Mouse (Mus musculus): ENCODE data around the gene Slc35e2. TPM values are rescaled to one million over a fixed set of nuclear protein-coding genes. Genes with fewer than 3 reads are reported as not detected.
"Not testable (repeated sequence)": the region's sequence is repeated elsewhere in the genome, so short reads cannot be mapped to it uniquely, and the experiment has no call there.

Slc35e2 gene
- polyA plus RNA-seq, 1 experiment from 2014 or later, result 16.5 TPM

DNA sequence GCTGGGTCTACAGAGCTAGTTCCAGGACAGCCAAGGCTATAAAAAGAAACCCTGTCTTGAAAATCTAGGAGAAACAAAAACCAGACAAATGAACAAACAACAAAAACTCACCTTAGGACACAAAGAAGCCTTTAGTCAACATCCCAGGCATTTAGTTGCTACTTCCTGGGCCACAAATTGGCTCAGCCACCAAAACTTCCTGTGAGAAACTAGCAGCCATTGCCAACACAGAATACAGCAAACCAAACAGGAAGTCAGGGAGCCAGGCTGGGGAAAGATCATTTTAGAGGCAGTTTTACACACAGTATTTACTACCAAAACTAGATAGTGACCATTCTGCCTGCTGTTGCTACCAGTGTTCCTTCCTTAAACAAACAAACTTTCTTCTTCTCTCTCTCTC is 65.7 kb downstream of the Slc35e2 start:
- DNase-seq (ENCODE audit: low spot score) (no peak), ATAC-seq (replicated peaks; ENCODE audit: low FRiP score) (no peak)
- Histone ChIP-seq H3K36me3 (ENCODE audit: control insufficient read depth, insufficient read depth, low read length) (no peaks in the 10 kb centered on the region), H3K27ac (ENCODE audit: low read depth, low read length) (no peak overlapping the region), H3K4me3 (ENCODE audit: low read depth, low read length) (no peak overlapping the region), H3K9me3 (ENCODE audit: control insufficient read depth, low read length) (no peaks in the 10 kb centered on the region), H3K27me3 (ENCODE audit: control insufficient read depth, insufficient read depth, low read length) (no peaks in the 10 kb centered on the region), H3K4me2 (ENCODE audit: low read depth, low read length, severe bottlenecking) (no peak overlapping the region), H3K4me1 (replicated peaks; ENCODE audit: control insufficient read depth, insufficient read depth, low read length) (no peaks in the 10 kb centered on the region; the same call in 1 of the 2 replicates), H3K9ac (ENCODE audit: low read length) (no peak overlapping the region)

DNA sequence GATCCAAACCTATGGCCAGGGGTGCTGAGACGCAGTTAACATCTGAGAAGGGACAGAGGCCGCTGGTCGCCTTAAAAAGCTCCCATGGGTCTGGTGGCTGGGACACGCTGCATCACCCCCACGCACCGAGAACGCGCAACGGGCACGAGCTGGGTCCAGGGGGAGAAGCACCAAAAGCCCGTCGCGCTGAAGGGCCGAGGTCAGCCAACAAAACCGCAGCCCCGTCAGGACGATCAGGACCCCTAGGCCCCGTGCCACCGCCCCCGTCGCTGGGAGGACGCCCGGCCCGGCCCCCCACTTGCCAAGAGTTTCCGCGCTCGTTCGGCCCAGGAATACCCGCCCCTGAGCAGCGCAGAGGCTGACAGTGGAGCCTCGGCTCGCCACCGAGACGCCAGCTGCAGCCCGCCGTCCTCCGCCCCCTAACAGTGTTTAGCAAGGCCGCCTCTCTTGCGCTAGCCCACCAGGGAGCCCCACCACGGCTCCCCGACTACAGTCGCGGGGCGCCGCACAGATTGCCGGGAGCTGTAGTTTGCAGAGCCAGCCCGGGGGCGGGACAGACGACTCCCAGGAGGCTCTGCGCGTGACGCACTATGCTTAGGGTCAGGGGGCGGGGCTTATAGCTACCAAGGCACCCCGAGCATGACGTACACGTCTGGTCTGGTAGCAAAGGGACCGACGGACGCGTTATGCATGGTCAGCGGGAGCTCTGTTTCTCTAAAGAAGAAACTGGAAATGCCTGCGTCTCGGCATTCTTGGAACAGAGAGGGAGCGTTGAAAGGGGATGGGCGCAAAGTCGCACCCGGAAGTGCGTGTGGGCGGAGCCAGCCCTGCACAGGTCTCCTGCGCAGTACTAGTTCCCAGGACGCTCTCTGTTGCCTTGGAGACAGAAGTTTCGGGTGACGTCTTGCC is 67.7 kb downstream of the Slc35e2 start, which contains the start of gene Mib2:
Mib2 (minus strand) TSS at position 510 of the 909 bp plus-strand sequence.
- Histone ChIP-seq H3K4me3 (ENCODE audit: low read depth, low read length) (peak within 1 kb of the TSS; percentile 79), H3K27ac (ENCODE audit: low read depth, low read length) (0 out of 2 replicates have a peak within 1 kb of the TSS, but pooled peaks have one; percentile 37), H3K4me2 (ENCODE audit: low read depth, low read length, severe bottlenecking) (peak within 1 kb of the TSS; percentile 91), H3K27me3 (ENCODE audit: control insufficient read depth, insufficient read depth, low read length) (no peaks in the 10 kb centered on the region), H3K36me3 (ENCODE audit: control insufficient read depth, insufficient read depth, low read length) (no peaks in the 10 kb centered on the region), H3K4me1 (replicated peaks; ENCODE audit: control insufficient read depth, insufficient read depth, low read length) (no peaks in the 10 kb centered on the region; the same call in 1 of the 2 replicates), H3K9ac (ENCODE audit: low read length) (peak within 1 kb of the TSS; percentile 80), H3K9me3 (ENCODE audit: control insufficient read depth, low read length) (no peaks in the 10 kb centered on the region)
- ATAC-seq (replicated peaks; ENCODE audit: low FRiP score) (peak; percentile 98), DNase-seq (ENCODE audit: low spot score) (peak; percentile 98)
- WGBS, result under 1% methylated on average over 73 of the region's 73 CpGs

DNA sequence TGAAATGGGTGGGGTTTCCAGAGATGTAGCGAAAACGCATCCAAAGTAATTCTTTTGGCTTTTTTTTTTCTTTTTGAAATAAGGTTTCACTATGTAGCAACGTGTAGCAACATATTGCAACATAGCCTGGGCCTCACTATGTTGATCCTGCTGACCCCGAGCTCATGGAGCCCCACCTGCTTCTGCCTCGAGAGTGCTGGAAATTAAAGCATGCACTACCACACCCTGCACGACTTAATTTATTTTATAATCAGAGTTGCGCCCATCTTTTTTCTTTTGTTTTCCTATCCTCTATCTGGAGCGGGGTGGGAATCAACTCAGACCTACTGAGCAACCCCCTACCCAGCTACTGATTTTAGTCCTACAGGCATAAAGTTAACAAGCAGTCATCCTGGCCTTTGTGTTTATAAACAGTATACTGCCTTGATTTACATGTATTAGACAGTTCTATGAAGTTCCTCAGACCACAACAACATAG is 68.4 kb downstream of the Slc35e2 start:
- 0 out of 2 replicates have a peak overlapping the region, but pooled peaks have one; percentile 35 for H3K9ac ChIP-seq (ENCODE audit: low read length)
- ATAC-seq (replicated peaks; ENCODE audit: low FRiP score) (peak; percentile 55), DNase-seq (ENCODE audit: low spot score) (no peak)
- under 1% methylated on average over 8 of the region's 8 CpGs for WGBS
- peak overlapping the region; percentile 79 for H3K4me3 ChIP-seq (ENCODE audit: low read depth, low read length)
- no peaks in the 10 kb centered on the region for H3K9me3 ChIP-seq (ENCODE audit: control insufficient read depth, low read length)
- no peaks in the 10 kb centered on the region for H3K36me3 ChIP-seq (ENCODE audit: control insufficient read depth, insufficient read depth, low read length)
- no peak overlapping the region for H3K27ac ChIP-seq (ENCODE audit: low read depth, low read length)
- no peaks in the 10 kb centered on the region; the same call in 1 of the 2 replicates for H3K4me1 ChIP-seq (replicated peaks; ENCODE audit: control insufficient read depth, insufficient read depth, low read length)
- no peaks in the 10 kb centered on the region for H3K27me3 ChIP-seq (ENCODE audit: control insufficient read depth, insufficient read depth, low read length)
- peak overlapping the region; percentile 91 for H3K4me2 ChIP-seq (ENCODE audit: low read depth, low read length, severe bottlenecking)

DNA sequence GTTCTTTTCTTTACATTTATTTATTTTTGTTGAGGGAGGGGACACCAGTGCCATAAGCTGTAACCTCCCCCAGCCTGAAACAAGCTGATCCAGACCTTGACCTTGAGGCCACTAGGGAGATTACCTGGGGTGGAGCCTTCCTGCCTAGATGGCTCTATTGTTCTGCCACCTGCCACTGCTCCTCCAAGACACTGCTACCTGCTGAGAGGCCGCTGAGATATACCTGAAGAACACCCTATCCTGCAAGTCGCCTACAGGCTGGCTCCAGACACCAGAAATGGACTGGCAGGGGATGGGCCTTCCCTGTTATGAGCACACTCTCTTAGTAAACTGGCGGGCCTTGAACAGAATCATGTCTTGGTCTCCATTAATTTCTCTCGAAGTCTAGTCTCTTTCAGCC is 69.0 kb downstream of the Slc35e2 start:
- WGBS, result 59% methylated on average over 4 of the region's 4 CpGs
- H3K27me3 ChIP-seq (ENCODE audit: control insufficient read depth, insufficient read depth, low read length); H3K4me2 ChIP-seq (ENCODE audit: low read depth, low read length, severe bottlenecking); H3K27ac ChIP-seq (ENCODE audit: low read depth, low read length); H3K9me3 ChIP-seq (ENCODE audit: control insufficient read depth, low read length); DNase-seq (ENCODE audit: low spot score); H3K36me3 ChIP-seq (ENCODE audit: control insufficient read depth, insufficient read depth, low read length); H3K4me3 ChIP-seq (ENCODE audit: low read depth, low read length); ATAC-seq (replicated peaks; ENCODE audit: low FRiP score); H3K9ac ChIP-seq (ENCODE audit: low read length); H3K4me1 ChIP-seq (replicated peaks; ENCODE audit: control insufficient read depth, insufficient read depth, low read length): not testable (repeated sequence)

DNA sequence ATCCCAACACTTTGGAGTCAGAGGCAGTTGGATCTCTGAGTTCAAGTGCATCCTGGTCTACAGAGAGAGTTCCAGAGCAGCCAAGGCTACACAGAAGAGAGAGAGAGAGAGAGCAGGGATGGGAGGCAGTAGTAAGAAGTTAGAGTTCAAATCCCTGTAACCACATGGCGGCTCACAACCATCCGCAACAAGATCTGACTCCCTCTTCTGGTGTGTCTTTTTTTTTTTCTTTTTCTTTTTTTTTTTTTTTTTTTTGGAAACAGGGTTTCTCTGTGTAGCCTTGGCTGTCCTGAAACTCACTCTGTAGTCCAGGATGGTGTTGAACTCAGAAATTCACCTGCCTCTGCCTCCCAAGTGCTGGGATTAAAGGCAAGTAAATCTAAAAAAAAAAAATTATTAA is 70.9 kb downstream of the Slc35e2 start:
- H3K4me2 ChIP-seq (ENCODE audit: low read depth, low read length, severe bottlenecking), result no peak overlapping the region
- WGBS, result 66% methylated on average over 2 of the region's 2 CpGs
- ATAC-seq (replicated peaks; ENCODE audit: low FRiP score), result no peak

More for the DNA sequence above, 70.9 kb downstream of the Slc35e2 start:
- DNase-seq (ENCODE audit: low spot score), result no peak
- Histone ChIP-seq H3K9me3 (ENCODE audit: control insufficient read depth, low read length) (no peaks in the 10 kb centered on the region), H3K27ac (ENCODE audit: low read depth, low read length) (no peak overlapping the region), H3K4me1 (replicated peaks; ENCODE audit: control insufficient read depth, insufficient read depth, low read length) (no peaks in the 10 kb centered on the region; the same call in 1 of the 2 replicates), H3K4me3 (ENCODE audit: low read depth, low read length) (no peak overlapping the region), H3K36me3 (ENCODE audit: control insufficient read depth, insufficient read depth, low read length) (no peaks in the 10 kb centered on the region), H3K9ac (ENCODE audit: low read length) (no peak overlapping the region), H3K27me3 (ENCODE audit: control insufficient read depth, insufficient read depth, low read length) (no peaks in the 10 kb centered on the region)

Other genes with a start within 250 kb of the Slc35e2 start
- 16.5 and 20.8 TPM in 2 replicates for gene Prkcz, start 240.1 kb upstream of the Slc35e2 start, polyA plus RNA-seq (2014; fragmentation: Nextera tagmentation; extraction: Ambion mirVana)
- not detected in 2 replicates for gene Gabrd, start 203.3 kb upstream of the Slc35e2 start, polyA plus RNA-seq (2014; fragmentation: Nextera tagmentation; extraction: Ambion mirVana)
- gene Cfap74, start 192.2 kb upstream of the Slc35e2 start, polyA plus RNA-seq (2014; fragmentation: Nextera tagmentation; extraction: Ambion mirVana), result 8.7 and 9.1 TPM in 2 replicates
- gene Tmem52, start 132.3 kb upstream of the Slc35e2 start, polyA plus RNA-seq (2014; fragmentation: Nextera tagmentation; extraction: Ambion mirVana), result not detected in 2 replicates
- gene Gnb1, start 110.1 kb upstream of the Slc35e2 start, polyA plus RNA-seq (2014; fragmentation: Nextera tagmentation; extraction: Ambion mirVana), result 745 and 764 TPM in 2 replicates
- gene Nadk, start 39.0 kb upstream of the Slc35e2 start, polyA plus RNA-seq (2014; fragmentation: Nextera tagmentation; extraction: Ambion mirVana), result 110 and 116 TPM in 2 replicates
- gene Cdk11b, start 23.4 kb downstream of the Slc35e2 start, polyA plus RNA-seq (2014; fragmentation: Nextera tagmentation; extraction: Ambion mirVana), result 83.8 and 84.0 TPM in 2 replicates
- gene Gm10563, start 44.0 kb downstream of the Slc35e2 start, polyA plus RNA-seq (2014; fragmentation: Nextera tagmentation; extraction: Ambion mirVana), result not detected in 2 replicates
- 2.5 and 2.7 TPM in 2 replicates for gene Mmp23, start 52.0 kb downstream of the Slc35e2 start, polyA plus RNA-seq (2014; fragmentation: Nextera tagmentation; extraction: Ambion mirVana)
- gene Mib2, start 67.8 kb downstream of the Slc35e2 start, polyA plus RNA-seq (2014; fragmentation: Nextera tagmentation; extraction: Ambion mirVana), result 21.2 and 22.3 TPM in 2 replicates
- gene Fndc10, start 92.9 kb downstream of the Slc35e2 start, polyA plus RNA-seq (2014; fragmentation: Nextera tagmentation; extraction: Ambion mirVana), result 2.3 and 2.9 TPM in 2 replicates
- gene Ssu72, start 103.4 kb downstream of the Slc35e2 start, polyA plus RNA-seq (2014; fragmentation: Nextera tagmentation; extraction: Ambion mirVana), result 138 and 144 TPM in 2 replicates
- 0.76 and 1.2 TPM in 2 replicates for gene Tmem240, start 133.4 kb downstream of the Slc35e2 start, polyA plus RNA-seq (2014; fragmentation: Nextera tagmentation; extraction: Ambion mirVana)
- 104 and 115 TPM in 2 replicates for gene Atad3a, start 159.7 kb downstream of the Slc35e2 start, polyA plus RNA-seq (2014; fragmentation: Nextera tagmentation; extraction: Ambion mirVana)
- gene Vwa1, start 173.3 kb downstream of the Slc35e2 start, polyA plus RNA-seq (2014; fragmentation: Nextera tagmentation; extraction: Ambion mirVana), result 10.0 and 10.6 TPM in 2 replicates
- gene Tmem88b, start 184.5 kb downstream of the Slc35e2 start, polyA plus RNA-seq (2014; fragmentation: Nextera tagmentation; extraction: Ambion mirVana), result 0.15 and 0.43 TPM in 2 replicates
- gene Ankrd65, start 189.0 kb downstream of the Slc35e2 start, polyA plus RNA-seq (2014; fragmentation: Nextera tagmentation; extraction: Ambion mirVana), result not detected in 2 replicates
- gene Mrpl20, start 201.5 kb downstream of the Slc35e2 start, polyA plus RNA-seq (2014; fragmentation: Nextera tagmentation; extraction: Ambion mirVana), result 203 and 223 TPM in 2 replicates
- 162 and 186 TPM in 2 replicates for gene Ccnl2, start 211.1 kb downstream of the Slc35e2 start, polyA plus RNA-seq (2014; fragmentation: Nextera tagmentation; extraction: Ambion mirVana)
- gene Aurkaip1, start 229.9 kb downstream of the Slc35e2 start, polyA plus RNA-seq (2014; fragmentation: Nextera tagmentation; extraction: Ambion mirVana), result 132 and 141 TPM in 2 replicates
- 28.8 and 29.3 TPM in 2 replicates for gene Mxra8, start 238.3 kb downstream of the Slc35e2 start, polyA plus RNA-seq (2014; fragmentation: Nextera tagmentation; extraction: Ambion mirVana)
- 17.9 and 18.0 TPM in 2 replicates for gene Dvl1, start 246.0 kb downstream of the Slc35e2 start, polyA plus RNA-seq (2014; fragmentation: Nextera tagmentation; extraction: Ambion mirVana)